Mouse (Mus musculus) liver, adult (tissue): ENCODE measurements around the gene Ski.

Experiments
- GATA4 ChIP-seq: IDR thresholded peaks from 2 replicates; pipeline ENCODE4 v1.6.1; 2014; ENCODE audit warnings: mild to moderate bottlenecking, low read length; ENCODE audit not compliant: insufficient replicate concordance

The Ski gene

GRCm38 (mm10) chr4:155140150-155140549 is 82.2 kb downstream of the Ski start:
- TF ChIP-seq GATA4, result no peak

GRCm38 (mm10) chr4:155139281-155140045 is 82.9 kb downstream of the Ski start:
- TF ChIP-seq GATA4, result no peak

GRCm38 (mm10) chr4:155138451-155138850 is 83.9 kb downstream of the Ski start:
- no peak for TF ChIP-seq GATA4

GRCm38 (mm10) chr4:155137891-155138290 is 84.5 kb downstream of the Ski start:
- TF ChIP-seq GATA4, result no peak

- no peak for TF ChIP-seq GATA4
Observed at GRCm38 (mm10) chr4:155135909-155136585, 86.3 kb downstream of the Ski start.

- no peak for TF ChIP-seq GATA4
Observed at GRCm38 (mm10) chr4:155134686-155135172, 87.7 kb downstream of the Ski start.

- TF ChIP-seq GATA4, result no peak
Observed at GRCm38 (mm10) chr4:155133658-155134417, 88.6 kb downstream of the Ski start.

- no peak for TF ChIP-seq GATA4
Observed at GRCm38 (mm10) chr4:155133188-155133587, 89.2 kb downstream of the Ski start.

GRCm38 (mm10) chr4:155130616-155131015 is 91.8 kb downstream of the Ski start:
- no peak for TF ChIP-seq GATA4

- TF ChIP-seq GATA4, result no peak
Observed at GRCm38 (mm10) chr4:155129996-155130395, 92.4 kb downstream of the Ski start.

- no peak for TF ChIP-seq GATA4
Observed at GRCm38 (mm10) chr4:155129132-155129917, 93.1 kb downstream of the Ski start.

- TF ChIP-seq GATA4, result no peak
Observed at GRCm38 (mm10) chr4:155128411-155128810, 94.0 kb downstream of the Ski start.

GRCm38 (mm10) chr4:155126602-155127372 is 95.6 kb downstream of the Ski start:
- no peak for TF ChIP-seq GATA4

GRCm38 (mm10) chr4:155126194-155126593 is 96.2 kb downstream of the Ski start:
- no peak for TF ChIP-seq GATA4
